Mouse (Mus musculus) CH12.LX (cell line): ENCODE data around the gene Gm10553.
"Not testable (repeated sequence)": the region's sequence is repeated elsewhere in the genome, so short reads cannot be mapped to it uniquely, and the experiment has no call there.

Experiments
- CHD2 ChIP-seq: IDR thresholded peaks from 2 replicates; pipeline ENCODE4 v1.6.1; 2011; ENCODE audit warnings: low read length, improper control_type of control experiment
- GABPA ChIP-seq: IDR thresholded peaks from 2 replicates; pipeline ENCODE4 v1.6.1; 2012; ENCODE audit warnings: low read depth, low read length, improper control_type of control experiment, inconsistent platforms; ENCODE audit not compliant: insufficient replicate concordance
- MAFK ChIP-seq: IDR thresholded peaks from 2 replicates; pipeline ENCODE4 v1.6.1; 2011; ENCODE audit warnings: low read length, improper control_type of control experiment; ENCODE audit not compliant: insufficient replicate concordance
- NELFE ChIP-seq: IDR thresholded peaks from 2 replicates; pipeline ENCODE4 v1.6.1; 2011; ENCODE audit warnings: low read depth, low read length, improper control_type of control experiment
- PAX5 ChIP-seq: IDR thresholded peaks from 2 replicates; pipeline ENCODE4 v1.6.1; 2012; ENCODE audit warnings: low read length, inconsistent platforms, mixed read lengths
- POLR2A ChIP-seq: IDR thresholded peaks from 2 replicates; pipeline ENCODE4 v1.6.1; 2011; ENCODE audit warnings: low read depth, mild to moderate bottlenecking, improper control_type of control experiment, low read length
- SIN3A ChIP-seq: IDR thresholded peaks from 2 replicates; pipeline ENCODE4 v1.6.1; 2012; ENCODE audit warnings: low read length, improper control_type of control experiment, inconsistent platforms
- SMC3 ChIP-seq: IDR thresholded peaks from 2 replicates; pipeline ENCODE4 v1.6.1; 2011; ENCODE audit warnings: low read depth, low read length, improper control_type of control experiment
- TBP ChIP-seq: conservative IDR thresholded peaks from 2 replicates; pipeline ENCODE4 v1.6.1; 2011; ENCODE audit warnings: low read depth, low read length, improper control_type of control experiment
- USF1 ChIP-seq: IDR thresholded peaks from 2 replicates; pipeline ENCODE4 v1.6.1; 2014; ENCODE audit warnings: low read depth, mild to moderate bottlenecking, inconsistent platforms, low read length, improper control_type of control experiment

DNA sequence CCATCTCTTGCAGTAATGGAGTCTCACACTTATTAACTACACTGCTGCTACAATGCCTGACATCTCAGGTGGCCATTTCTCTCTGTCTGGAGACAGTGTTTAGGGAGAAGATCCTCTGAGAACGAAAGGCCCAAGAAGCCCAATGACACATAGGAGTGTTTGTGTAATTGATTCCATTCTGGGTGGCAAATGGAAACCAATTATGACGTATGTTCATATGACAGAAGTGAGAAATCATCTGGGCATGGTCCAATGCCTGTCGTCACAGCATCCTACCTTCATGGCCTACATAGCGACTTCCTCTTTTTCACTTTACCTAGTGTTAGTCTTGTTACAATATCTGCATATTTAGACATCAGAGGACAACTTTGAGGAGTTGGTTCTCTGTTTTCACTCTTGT, 1.8 kb downstream of the Gm10553 start:
- 0 out of 2 replicates have a peak, but pooled peaks have one; percentile 39 for TF ChIP-seq SIN3A
- TF ChIP-seq NELFE, USF1, CHD2, TBP, PAX5, SMC3: not testable (repeated sequence)
- TF ChIP-seq POLR2A, result peak; percentile 31; the same call in 1 of the 2 replicates
- TF ChIP-seq MAFK, result 0 out of 2 replicates have a peak, but pooled peaks have one; percentile 19
- TF ChIP-seq GABPA, result peak; percentile 19; the same call in 1 of the 2 replicates
